Mouse (Mus musculus): ENCODE data around the gene Ccdc89. TPM values are rescaled to one million over a fixed set of nuclear protein-coding genes. Genes with fewer than 3 reads are reported as not detected.

Gene Ccdc89
- total and polyA plus RNA-seq, 3 experiments, result not detected

GRCm38 (mm10) chr7:90395073-90395472, 31.3 kb upstream of the Ccdc89 start:
- TF ChIP-seq KAT2A (conservative IDR thresholded peaks at IDR 0.05; ENCODE audit: low read depth, low read length) (no peak), CHD2 (IDR thresholded peaks at IDR 0.05; ENCODE audit: low read length) (no peak), CHD1 (IDR thresholded peaks at IDR 0.05; ENCODE audit: low read depth, low read length) (no peak), GATA1 (IDR thresholded peaks at IDR 0.05; ENCODE audit: low read depth, low read length) (no peak), MYC (IDR thresholded peaks at IDR 0.05; ENCODE audit: low read depth, low read length) (no peak), ELF1 (IDR thresholded peaks at IDR 0.05; ENCODE audit: low read depth, low read length) (no peak), MAX (IDR thresholded peaks at IDR 0.05; ENCODE audit: low read length) (no peak), NELFE (IDR thresholded peaks at IDR 0.05; ENCODE audit: low read depth, low read length) (no peak), MAFK (IDR thresholded peaks at IDR 0.05; ENCODE audit: borderline replicate concordance, low read depth, low read length) (no peak), ZKSCAN1 (IDR thresholded peaks at IDR 0.05; ENCODE audit: low read depth, low read length) (no peak), GABPA (IDR thresholded peaks at IDR 0.05; ENCODE audit: low read depth, low read length) (no peak), E2F4 (IDR thresholded peaks at IDR 0.05; ENCODE audit: borderline replicate concordance, low read depth, low read length) (no peak), BHLHE40 (IDR thresholded peaks at IDR 0.05; ENCODE audit: borderline replicate concordance, low read depth, low read length) (no peak), CTCF (IDR thresholded peaks at IDR 0.05 in 2 of 3, conservative IDR thresholded peaks at IDR 0.05 in 1 of 3; ENCODE audit: control insufficient read depth in 1 of 3, insufficient read depth in 1 of 3, low read depth in 2 of 3, low read length in 3 of 3, poor library complexity in 1 of 3, severe bottlenecking in 1 of 3) (no peak), HCFC1 (IDR thresholded peaks at IDR 0.05; ENCODE audit: low read depth, low read length) (no peak), ZNF384 (IDR thresholded peaks at IDR 0.05; ENCODE audit: low read depth, low read length) (no peak), MAZ (IDR thresholded peaks at IDR 0.05; ENCODE audit: low read depth, low read length) (no peak), SMC3 (IDR thresholded peaks at IDR 0.05; ENCODE audit: low read depth, low read length) (no peak)
- no peaks in the 10 kb centered on the region for H3K4me1 ChIP-seq (ENCODE audit: control insufficient read depth in 1 of 2, insufficient read depth in 2 of 2, low read length in 2 of 2)
- H3K4me3 ChIP-seq (ENCODE audit: control insufficient read depth in 1 of 2, insufficient read depth in 1 of 2, low read depth in 2 of 2, low read length in 2 of 2), result no peak overlapping the region
- no peaks in the 10 kb centered on the region for H3K9me3 ChIP-seq (replicated peaks; ENCODE audit: insufficient read depth, low read length)
- H3K36me3 ChIP-seq (ENCODE audit: control insufficient read depth in 1 of 2, insufficient read depth in 2 of 2, low read length in 2 of 2), result no peaks in the 10 kb centered on the region
- no peaks in the 10 kb centered on the region for H3K79me2 ChIP-seq (ENCODE audit: control insufficient read depth, insufficient read depth, low read length, poor library complexity)
- no peak for DNase-seq (ENCODE audit: low read depth, low spot score)
- H3K27me3 ChIP-seq (ENCODE audit: control insufficient read depth in 1 of 2, insufficient read depth in 2 of 2, low read length in 2 of 2), result peaks cover 0 to 2% of the 10 kb centered on the region in 2 experiments; a peak in 1 of 4 replicates
- no peak overlapping the region for H3K27ac ChIP-seq (ENCODE audit: control insufficient read depth, low read depth, low read length)
- no peak overlapping the region for H3K9ac ChIP-seq (ENCODE audit: control insufficient read depth, low read depth, low read length, poor library complexity, severe bottlenecking)

- Histone ChIP-seq H3K27ac (ENCODE audit: control insufficient read depth, low read depth, low read length) (no peak overlapping the region), H3K4me1 (ENCODE audit: control insufficient read depth in 1 of 2, insufficient read depth in 2 of 2, low read length in 2 of 2) (no peaks in the 10 kb centered on the region), H3K27me3 (ENCODE audit: control insufficient read depth in 1 of 2, insufficient read depth in 2 of 2, low read length in 2 of 2) (no peaks in the 10 kb centered on the region), H3K79me2 (ENCODE audit: control insufficient read depth, insufficient read depth, low read length, poor library complexity) (no peaks in the 10 kb centered on the region), H3K36me3 (ENCODE audit: control insufficient read depth in 1 of 2, insufficient read depth in 2 of 2, low read length in 2 of 2) (no peaks in the 10 kb centered on the region), H3K4me3 (ENCODE audit: control insufficient read depth in 1 of 2, insufficient read depth in 1 of 2, low read depth in 2 of 2, low read length in 2 of 2) (no peak overlapping the region), H3K9me3 (replicated peaks; ENCODE audit: insufficient read depth, low read length) (no peaks in the 10 kb centered on the region), H3K9ac (ENCODE audit: control insufficient read depth, low read depth, low read length, poor library complexity, severe bottlenecking) (no peak overlapping the region)
- no peak for DNase-seq (ENCODE audit: low read depth, low spot score)
- TF ChIP-seq POLR2A (IDR thresholded peaks at IDR 0.05; ENCODE audit: control insufficient read depth in 1 of 2, insufficient read depth in 1 of 2, low read depth in 1 of 2, low read length in 2 of 2, poor library complexity in 1 of 2) (no peak), ZKSCAN1 (IDR thresholded peaks at IDR 0.05; ENCODE audit: low read depth, low read length) (no peak), MYB (IDR thresholded peaks at IDR 0.05; ENCODE audit: low read depth, low read length) (no peak), CTCF (IDR thresholded peaks at IDR 0.05 in 2 of 3, conservative IDR thresholded peaks at IDR 0.05 in 1 of 3; ENCODE audit: control insufficient read depth in 1 of 3, insufficient read depth in 1 of 3, low read depth in 2 of 3, low read length in 3 of 3, poor library complexity in 1 of 3, severe bottlenecking in 1 of 3) (no peak), ZMIZ1 (IDR thresholded peaks at IDR 0.05; ENCODE audit: low read depth, low read length) (no peak), RCOR1 (IDR thresholded peaks at IDR 0.05; ENCODE audit: low read depth, low read length) (no peak), MAX (IDR thresholded peaks at IDR 0.05; ENCODE audit: low read length) (no peak)
Observed at GRCm38 (mm10) chr7:90395928-90396327, 30.4 kb upstream of the Ccdc89 start.
